Mouse (Mus musculus): ENCODE measurements around the gene Ptpn20. TPM values are rescaled to one million over a fixed set of nuclear protein-coding genes. Genes with fewer than 3 reads are reported as not detected.

The Ptpn20 gene
- 0.17 TPM in 1 of 2 replicates, not detected in the other for polyA plus RNA-seq (2015; fragmentation: Nextera tagmentation; extraction: Ambion mirVana)

DNA sequence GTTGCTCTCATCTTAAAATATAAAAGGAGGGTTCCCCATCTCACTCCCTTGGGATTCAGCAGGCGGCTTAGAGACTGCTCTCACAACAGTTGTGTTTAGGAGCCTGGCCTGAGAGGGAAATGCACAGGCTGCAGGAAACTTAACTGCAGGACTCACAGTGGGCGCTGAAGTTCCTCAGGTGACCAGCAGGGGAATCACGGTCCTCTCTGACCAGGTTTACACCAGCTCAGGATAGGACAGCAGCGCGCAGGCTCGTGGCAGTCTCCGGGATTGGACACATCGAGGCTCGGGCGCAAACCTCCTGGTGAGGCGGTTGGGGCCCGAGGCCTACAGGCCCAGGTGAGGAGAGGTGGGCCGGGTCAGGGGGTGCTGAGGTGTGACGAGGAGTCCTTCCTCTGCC, at the start of gene Ptpn20:
TSS of gene Ptpn20 (plus strand) at position 257 of the 400 bp plus-strand sequence.
- H3K4me3 ChIP-seq, result no peak within 1 kb of the TSS
- no peak for ATAC-seq (ENCODE audit: low FRiP score)
- no peaks in the 10 kb centered on the region for H3K4me1 ChIP-seq (replicated peaks)
- H3K36me3 ChIP-seq, result no peaks in the 10 kb centered on the region
- no peak within 1 kb of the TSS for H3K27ac ChIP-seq
- 70% methylated on average over 14 of the region's 14 CpGs for WGBS
- H3K9ac ChIP-seq, result no peak within 1 kb of the TSS
- 0 out of 2 replicates have a peak, but pooled peaks cover 2% of the 10 kb centered on the region for H3K9me3 ChIP-seq
- H3K4me2 ChIP-seq, result no peak within 1 kb of the TSS
- no peaks in the 10 kb centered on the region for H3K27me3 ChIP-seq

DNA sequence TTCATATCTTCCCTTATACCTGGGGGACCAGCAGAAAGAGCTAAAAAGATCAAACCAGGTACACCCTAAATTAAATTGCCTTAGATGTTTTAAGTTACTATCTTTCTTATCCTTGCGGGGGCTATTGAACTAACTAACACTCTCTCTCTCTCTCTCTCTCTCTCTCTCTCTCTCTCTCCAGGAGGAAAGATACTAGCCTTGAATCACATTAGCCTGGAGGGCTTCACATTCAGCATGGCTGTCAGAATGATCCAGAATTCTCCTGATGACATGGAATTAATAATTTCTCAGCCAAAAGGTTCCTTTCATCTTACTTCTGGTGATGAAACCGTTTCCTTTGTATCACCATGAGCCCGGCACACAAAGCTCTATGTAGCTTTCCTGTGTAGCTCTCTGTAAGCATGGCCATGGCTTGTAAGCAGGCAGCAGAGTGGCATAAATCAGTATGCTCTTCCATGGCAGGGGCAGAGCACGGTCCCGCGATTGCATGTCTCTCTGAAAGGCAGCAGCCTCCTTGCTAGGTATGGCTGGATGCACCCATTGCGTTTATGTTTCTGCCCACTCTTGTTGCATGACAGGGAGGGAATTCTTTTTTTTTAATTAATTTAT, 49.3 kb upstream of the Ptpn20 start:
- H3K4me2 ChIP-seq, result no peak overlapping the region
- 76% methylated on average over 7 of the region's 7 CpGs for WGBS
- H3K27ac ChIP-seq, result 0 out of 2 replicates have a peak overlapping the region, but pooled peaks have one; percentile 3
- ATAC-seq (ENCODE audit: low FRiP score), result no peak
- no peak overlapping the region for H3K4me3 ChIP-seq
- no peaks in the 10 kb centered on the region for H3K4me1 ChIP-seq (replicated peaks)
- H3K27me3 ChIP-seq, result no peaks in the 10 kb centered on the region
- no peak overlapping the region for H3K9ac ChIP-seq
- H3K36me3 ChIP-seq, result no peaks in the 10 kb centered on the region
- H3K9me3 ChIP-seq, result peaks cover 8% of the 10 kb centered on the region; the same call in 1 of the 2 replicates

DNA sequence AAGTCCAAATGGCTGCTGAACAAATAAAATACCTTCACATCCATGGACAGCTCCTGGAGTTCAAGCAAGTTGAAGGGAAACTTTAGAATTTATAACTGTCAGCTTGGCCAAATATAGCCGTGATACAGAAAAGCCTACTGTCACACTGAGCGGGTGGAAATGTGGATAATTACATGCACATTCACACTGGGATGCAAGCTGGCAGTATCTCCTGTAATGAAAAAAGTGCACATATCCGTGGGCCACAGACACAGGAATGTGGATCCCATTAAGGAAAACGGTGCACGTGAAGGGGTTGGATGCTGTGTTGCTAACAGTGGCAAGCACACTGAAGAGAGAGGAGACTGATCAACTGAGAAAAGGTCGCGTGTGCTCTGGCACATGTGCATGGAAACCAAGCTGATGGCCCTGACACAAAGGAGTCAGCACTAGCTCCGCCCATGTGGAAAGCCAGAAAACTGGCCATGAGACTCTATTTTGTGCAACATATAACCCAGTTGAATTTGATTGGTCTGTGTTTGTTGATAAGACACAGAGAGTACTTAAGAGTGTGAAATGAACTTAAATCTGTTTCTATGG, 43.4 kb upstream of the Ptpn20 start:
- no peak for ATAC-seq (ENCODE audit: low FRiP score)
- Histone ChIP-seq H3K27me3 (no peaks in the 10 kb centered on the region), H3K4me3 (no peak overlapping the region), H3K9ac (no peak overlapping the region), H3K4me2 (no peak overlapping the region), H3K4me1 (replicated peaks) (peaks cover 19% of the 10 kb centered on the region), H3K36me3 (no peaks in the 10 kb centered on the region), H3K9me3 (no peaks in the 10 kb centered on the region), H3K27ac (no peak overlapping the region)
- 78% methylated on average over 8 of the region's 8 CpGs for WGBS

DNA sequence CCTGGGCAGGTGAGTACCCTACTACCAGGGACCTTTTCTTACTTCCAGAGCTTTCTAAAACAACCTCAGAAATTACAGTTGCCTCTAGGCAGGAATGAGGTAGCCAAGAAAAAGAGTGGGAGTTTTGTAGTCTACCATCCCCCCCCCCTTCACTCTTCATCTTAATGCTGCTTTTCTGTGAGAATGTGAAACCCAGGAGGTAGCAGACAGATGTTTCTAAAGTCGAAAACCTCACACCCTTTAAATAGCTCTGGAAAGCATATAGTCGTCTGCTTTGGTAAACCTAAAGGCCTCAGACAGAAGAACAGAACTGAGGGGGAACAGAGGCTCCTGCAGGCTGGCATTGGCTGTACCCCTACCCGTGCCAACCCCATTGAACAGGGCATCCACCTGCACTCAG, 40.4 kb upstream of the Ptpn20 start:
- Histone ChIP-seq H3K4me3 (no peak overlapping the region), H3K4me2 (no peak overlapping the region), H3K9ac (no peak overlapping the region), H3K36me3 (no peaks in the 10 kb centered on the region), H3K27ac (no peak overlapping the region), H3K9me3 (no peaks in the 10 kb centered on the region), H3K27me3 (no peaks in the 10 kb centered on the region), H3K4me1 (replicated peaks) (peaks cover 19% of the 10 kb centered on the region)
- 74% methylated on average over 3 of the region's 3 CpGs for WGBS
- no peak for ATAC-seq (ENCODE audit: low FRiP score)

DNA sequence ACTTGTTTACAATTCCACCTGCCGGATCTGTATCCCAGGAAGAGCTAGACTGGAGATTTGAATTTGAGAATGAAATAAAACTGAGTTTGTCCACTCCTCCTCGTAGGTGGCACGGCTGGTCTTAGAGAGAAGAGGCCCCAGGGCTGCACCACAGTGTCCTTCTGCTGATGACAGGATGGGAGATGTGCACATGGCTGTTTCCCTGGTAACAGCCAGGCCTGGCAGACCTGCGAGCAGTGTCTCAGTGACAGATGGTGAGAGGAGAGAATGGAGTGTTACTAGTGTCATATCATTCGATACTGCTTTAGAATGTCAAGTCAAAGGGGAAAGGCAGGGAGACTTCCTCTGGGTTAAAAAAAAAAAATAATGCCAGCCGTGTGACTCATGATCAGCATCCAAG, 39.2 kb upstream of the Ptpn20 start:
- Histone ChIP-seq H3K27me3 (no peaks in the 10 kb centered on the region), H3K4me1 (replicated peaks) (peaks cover 19% of the 10 kb centered on the region), H3K9me3 (no peaks in the 10 kb centered on the region), H3K9ac (no peak overlapping the region), H3K4me2 (no peak overlapping the region), H3K36me3 (no peaks in the 10 kb centered on the region), H3K27ac (peak overlapping the region; percentile 65), H3K4me3 (no peak overlapping the region)
- peak; percentile 88 for ATAC-seq (ENCODE audit: low FRiP score)
- 33% methylated on average over 6 of the region's 6 CpGs for WGBS

DNA sequence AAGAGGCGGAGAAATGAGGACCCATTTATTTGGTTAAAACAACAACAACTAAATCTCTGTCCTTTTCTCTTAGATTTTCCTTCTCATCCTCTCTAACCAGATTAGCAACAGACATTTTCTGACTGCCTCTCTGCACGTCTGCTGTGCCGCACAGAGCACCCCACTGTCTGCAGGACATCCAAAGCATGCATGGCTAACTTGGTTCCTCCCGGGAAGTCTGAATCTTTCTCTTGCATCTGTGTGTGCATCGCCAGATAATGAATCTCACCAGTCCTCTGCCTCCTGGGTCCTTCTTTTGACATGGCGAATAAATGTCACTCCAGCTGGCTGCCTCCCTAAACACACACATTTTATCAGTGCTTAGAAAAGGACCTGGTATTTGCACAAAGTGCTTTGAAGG, 18.3 kb upstream of the Ptpn20 start:
- Histone ChIP-seq H3K9me3 (no peaks in the 10 kb centered on the region), H3K4me2 (0 out of 2 replicates have a peak overlapping the region, but pooled peaks have one; percentile 15), H3K36me3 (no peaks in the 10 kb centered on the region), H3K27ac (peak overlapping the region; percentile 52; the same call in 1 of the 2 replicates), H3K4me1 (replicated peaks) (peaks cover 13% of the 10 kb centered on the region), H3K4me3 (no peak overlapping the region), H3K27me3 (no peaks in the 10 kb centered on the region), H3K9ac (no peak overlapping the region)
- ATAC-seq (ENCODE audit: low FRiP score), result no peak
- WGBS, result 19% methylated on average over 6 of the region's 6 CpGs

DNA sequence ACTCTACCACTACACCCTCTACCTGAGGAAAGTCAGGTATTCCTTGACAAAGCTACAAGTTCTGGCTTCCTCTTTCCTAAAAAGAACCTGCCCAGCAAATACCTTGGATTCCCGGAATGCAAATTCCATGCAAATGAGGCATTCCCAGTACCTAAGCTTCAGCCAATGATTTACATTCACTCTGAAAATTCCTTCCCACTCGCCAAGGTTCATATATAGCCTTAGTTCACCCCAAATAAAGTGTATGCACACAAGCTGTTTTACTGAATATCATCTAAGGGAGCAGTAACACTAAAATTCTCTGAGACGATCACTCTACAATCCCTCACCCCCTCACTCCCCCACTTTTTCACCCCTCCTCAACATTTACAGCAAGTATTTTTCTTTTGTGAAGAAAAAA, 15.4 kb upstream of the Ptpn20 start:
- no peak overlapping the region for H3K9ac ChIP-seq
- no peaks in the 10 kb centered on the region for H3K27me3 ChIP-seq
- no peaks in the 10 kb centered on the region for H3K36me3 ChIP-seq
- no peak overlapping the region for H3K4me3 ChIP-seq
- H3K27ac ChIP-seq, result no peak overlapping the region
- 71% methylated on average over 3 of the region's 3 CpGs for WGBS
- H3K4me2 ChIP-seq, result no peak overlapping the region
- peaks cover 13% of the 10 kb centered on the region for H3K4me1 ChIP-seq (replicated peaks)
- ATAC-seq (ENCODE audit: low FRiP score), result no peak
- H3K9me3 ChIP-seq, result no peaks in the 10 kb centered on the region

DNA sequence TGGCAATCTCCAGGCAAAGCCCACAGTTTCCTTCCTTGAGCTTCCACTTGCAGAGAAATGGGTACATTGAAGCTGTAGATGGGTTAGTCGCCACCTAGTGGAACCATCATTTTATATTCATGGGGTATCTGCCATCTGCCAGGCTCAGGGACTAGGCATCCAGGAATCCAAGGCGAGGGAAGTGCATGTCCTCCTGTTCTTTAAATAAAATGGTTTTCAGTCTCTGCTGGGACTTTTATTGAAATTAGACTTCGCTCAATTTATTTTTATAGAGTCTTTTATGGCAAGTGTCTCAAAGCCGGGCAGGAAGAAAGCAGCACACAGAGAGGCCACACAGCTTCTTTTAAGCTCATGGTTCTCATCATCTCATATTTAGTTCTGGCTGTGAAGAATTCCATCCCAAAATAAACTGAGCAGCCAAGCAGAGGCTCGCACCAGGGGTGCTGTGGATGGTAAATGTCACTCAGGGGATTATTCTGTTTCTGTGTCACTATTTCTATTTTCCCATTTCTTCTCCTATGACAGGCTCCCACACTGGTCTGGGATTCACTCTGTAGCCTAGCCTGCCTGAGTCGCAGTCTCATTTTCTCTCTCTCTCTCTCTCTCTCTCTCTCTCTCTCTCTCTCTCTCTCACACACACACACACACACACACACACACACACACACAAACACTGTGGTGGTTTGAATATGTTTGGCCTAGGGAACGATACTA, 9.1 kb upstream of the Ptpn20 start:
- 67% methylated on average over 7 of the region's 7 CpGs for WGBS
- Histone ChIP-seq H3K4me1 (replicated peaks) (no peaks in the 10 kb centered on the region), H3K9ac (no peak overlapping the region), H3K36me3 (no peaks in the 10 kb centered on the region), H3K27me3 (no peaks in the 10 kb centered on the region), H3K4me2 (no peak overlapping the region), H3K9me3 (0 out of 2 replicates have a peak, but pooled peaks cover under 1% of the 10 kb centered on the region), H3K4me3 (no peak overlapping the region), H3K27ac (no peak overlapping the region)
- no peak for ATAC-seq (ENCODE audit: low FRiP score)

DNA sequence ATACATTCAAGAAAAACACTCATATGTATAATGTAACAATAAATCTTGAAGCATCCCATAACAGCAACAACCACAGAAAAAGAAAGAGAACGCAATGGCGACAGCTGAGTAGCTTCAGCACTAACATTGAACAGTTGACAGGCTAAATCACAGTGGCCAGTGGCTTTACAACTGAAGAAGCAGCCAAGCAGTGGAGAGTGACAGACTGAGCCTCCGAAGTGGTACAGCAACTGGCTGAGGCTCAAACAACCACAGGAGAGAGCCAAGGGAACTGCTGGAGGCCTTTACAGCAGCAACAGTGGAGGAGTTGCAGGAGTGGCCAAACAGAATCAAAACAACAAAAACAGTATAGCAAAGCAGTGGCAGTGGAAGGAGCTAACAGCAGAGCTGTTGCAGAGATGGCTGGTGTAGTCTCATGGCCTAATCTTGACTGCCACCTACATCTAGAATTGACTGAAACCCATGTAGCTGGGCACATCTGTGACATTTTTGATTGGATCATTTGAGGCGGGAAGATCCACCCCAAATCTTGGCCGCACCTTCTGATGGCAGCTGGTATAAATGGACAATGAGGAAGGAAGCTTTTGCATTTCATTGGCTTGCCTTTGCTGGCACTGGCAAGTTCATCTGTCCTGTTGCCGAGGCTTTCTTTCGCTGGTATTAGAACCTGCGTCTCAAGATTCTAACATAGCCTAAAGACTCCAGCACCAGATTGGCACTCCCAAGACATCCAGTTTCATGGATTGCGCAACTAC, 9.5 kb downstream of the Ptpn20 start:
- Histone ChIP-seq H3K4me1 (replicated peaks) (no peaks in the 10 kb centered on the region), H3K27me3 (no peaks in the 10 kb centered on the region), H3K36me3 (no peaks in the 10 kb centered on the region), H3K4me2 (no peak overlapping the region), H3K9ac (no peak overlapping the region), H3K4me3 (no peak overlapping the region), H3K9me3 (no peaks in the 10 kb centered on the region), H3K27ac (no peak overlapping the region)
- WGBS, result 91% methylated on average over 9 of the region's 9 CpGs
- ATAC-seq (ENCODE audit: low FRiP score), result no peak

DNA sequence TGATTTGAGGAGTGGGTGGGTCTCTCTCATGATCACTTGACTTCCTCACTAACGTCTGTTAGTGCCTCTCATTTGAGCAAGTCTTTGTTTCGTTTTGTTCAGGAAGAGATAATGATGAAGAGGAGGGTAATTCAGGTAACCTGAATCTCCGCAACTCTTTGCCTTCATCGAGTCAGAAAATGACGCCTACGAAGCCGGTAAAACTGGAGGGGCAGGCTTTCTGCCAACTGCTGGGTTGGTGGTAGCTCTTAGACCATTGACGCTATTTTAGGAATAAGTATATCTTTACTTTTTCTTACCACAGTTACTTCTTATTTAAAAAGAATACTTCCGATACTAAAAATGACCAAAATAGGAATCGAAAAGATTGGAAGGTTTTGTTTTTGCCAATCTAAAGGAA, 18.4 kb downstream of the Ptpn20 start:
- WGBS, result 92% methylated on average over 10 of the region's 10 CpGs
- H3K9me3 ChIP-seq, result no peaks in the 10 kb centered on the region
- ATAC-seq (ENCODE audit: low FRiP score), result no peak
- H3K4me2 ChIP-seq, result no peak overlapping the region
- no peaks in the 10 kb centered on the region for H3K27me3 ChIP-seq
- H3K4me1 ChIP-seq (replicated peaks), result no peaks in the 10 kb centered on the region
- no peak overlapping the region for H3K27ac ChIP-seq
- no peak overlapping the region for H3K9ac ChIP-seq
- no peak overlapping the region for H3K4me3 ChIP-seq
- H3K36me3 ChIP-seq, result no peaks in the 10 kb centered on the region

DNA sequence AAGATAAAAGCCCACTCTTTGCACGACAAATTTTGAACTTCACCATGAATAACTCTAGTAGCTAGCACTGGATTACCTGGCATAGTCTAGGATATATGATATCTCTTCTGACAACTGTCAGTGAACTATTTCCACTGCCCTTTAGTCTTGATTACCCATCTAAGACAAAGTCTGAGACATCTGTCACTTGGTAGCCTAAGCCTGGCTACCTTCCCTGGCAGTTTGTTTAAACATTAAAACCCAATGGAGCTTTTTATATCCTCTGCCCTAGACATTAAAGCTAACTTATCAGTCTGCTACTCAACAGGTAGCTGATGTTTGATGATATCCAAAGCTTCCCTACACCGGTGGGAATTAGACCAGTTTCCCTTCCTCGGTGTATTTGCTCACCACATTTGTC, 36.0 kb downstream of the Ptpn20 start:
- Histone ChIP-seq H3K36me3 (no peaks in the 10 kb centered on the region), H3K9me3 (no peaks in the 10 kb centered on the region), H3K27me3 (no peaks in the 10 kb centered on the region), H3K4me3 (no peak overlapping the region), H3K4me2 (no peak overlapping the region), H3K27ac (no peak overlapping the region), H3K9ac (no peak overlapping the region), H3K4me1 (replicated peaks) (no peaks in the 10 kb centered on the region)
- ATAC-seq (ENCODE audit: low FRiP score), result no peak
- 88% methylated on average over 3 of the region's 3 CpGs for WGBS

DNA sequence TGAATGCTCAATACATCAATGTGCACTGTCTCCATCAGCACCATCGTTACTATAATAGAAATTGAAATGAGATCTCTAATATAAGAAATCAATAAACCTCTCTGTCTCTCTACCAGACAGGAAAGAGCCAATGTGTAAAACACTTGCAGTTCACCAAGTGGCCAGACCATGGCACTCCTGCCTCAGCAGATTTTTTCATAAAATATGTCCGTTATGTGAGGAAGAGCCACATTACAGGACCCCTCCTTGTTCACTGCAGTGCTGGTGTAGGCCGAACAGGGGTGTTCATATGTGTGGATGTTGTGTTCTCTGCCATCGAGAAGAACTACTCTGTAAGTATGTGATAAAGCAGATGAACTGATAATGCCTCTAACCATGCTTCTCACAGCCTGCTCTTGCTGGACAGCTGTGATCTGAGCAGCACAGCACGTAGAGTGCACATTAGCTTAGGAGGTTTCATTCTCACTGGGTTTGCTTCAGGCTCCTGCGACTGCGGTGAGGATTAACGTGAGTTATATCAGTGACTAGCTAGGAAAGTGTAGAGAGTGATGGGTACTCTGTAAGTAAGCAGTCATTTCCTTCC, 43.9 kb downstream of the Ptpn20 start:
- Histone ChIP-seq H3K27ac (no peak overlapping the region), H3K36me3 (no peaks in the 10 kb centered on the region), H3K4me2 (no peak overlapping the region), H3K9me3 (no peaks in the 10 kb centered on the region), H3K9ac (no peak overlapping the region), H3K4me1 (replicated peaks) (no peaks in the 10 kb centered on the region), H3K27me3 (no peaks in the 10 kb centered on the region), H3K4me3 (no peak overlapping the region)
- WGBS, result 69% methylated on average over 8 of the region's 8 CpGs
- no peak for ATAC-seq (ENCODE audit: low FRiP score)
